Mouse (Mus musculus) E14TG2a.4 (cell line): ENCODE measurements around the gene Fam155a.

ENCODE experiments used
- CTCF ChIP-seq: conservative IDR thresholded peaks from 2 replicates; pipeline ENCODE4 v1.5.1; 2014; ENCODE audit warnings: low read length
- NANOG ChIP-seq: IDR thresholded peaks from 2 replicates; pipeline ENCODE4 v1.6.1; 2014; ENCODE audit warnings: borderline replicate concordance, low read length, mixed read lengths
- POU5F1 ChIP-seq: IDR thresholded peaks from 2 replicates; pipeline ENCODE4 v1.6.1; 2014; ENCODE audit warnings: low read length, borderline replicate concordance

GRCm38 (mm10) chr8:9248109-9248821 is 522.7 kb downstream of the Fam155a start:
- TF ChIP-seq CTCF (no peak), POU5F1 (no peak), NANOG (no peak)
